Mouse (Mus musculus): ENCODE measurements around the gene Dnajc4.

- TF ChIP-seq POLR2A (IDR thresholded peaks at IDR 0.05; ENCODE audit: insufficient read depth, low read depth, low read length) = peak; percentile 10; the same call in 1 of the 2 replicates
- TF ChIP-seq CTCF (IDR thresholded peaks at IDR 0.05) = peak; percentile 24
- no peak for TF ChIP-seq EP300 (IDR thresholded peaks at IDR 0.05; ENCODE audit: insufficient read depth, low read depth, low read length)
These were observed 16.5 kb downstream of the Dnajc4 start, which contains the start of gene Plcb3 for GRCm38 (mm10) chr19:6975537-6976521.
